Mouse (Mus musculus): Measurements from ENCODE around the gene Wfikkn1. TPM values are rescaled to one million over a fixed set of nuclear protein-coding genes. Genes with fewer than 3 reads are reported as not detected.
A peak's percentile ranks its signal among the peaks of the same experiment; 100 is the strongest.

Gene Wfikkn1
- polyA plus RNA-seq, 1 experiment from 2014 or later = 0.56 TPM

GRCm38 (mm10) chr17:25863681-25864080, 17.0 kb downstream of the Wfikkn1 start:
- no peak overlapping the region for H3K4me2 ChIP-seq
- peaks cover 13% of the 10 kb centered on the region for H3K36me3 ChIP-seq
- H3K27ac ChIP-seq = no peak overlapping the region
- ATAC-seq (replicated peaks; ENCODE audit: low FRiP score) = no peak
- H3K9me3 ChIP-seq (replicated peaks) = no peaks in the 10 kb centered on the region
- H3K27me3 ChIP-seq = no peaks in the 10 kb centered on the region
- peaks cover 38% of the 10 kb centered on the region for H3K4me1 ChIP-seq
- H3K9ac ChIP-seq = no peak overlapping the region
- 87% methylated on average over 6 of the region's 6 CpGs for WGBS
- no peak overlapping the region for H3K4me3 ChIP-seq (replicated peaks)

GRCm38 (mm10) chr17:25861704-25862612, 18.7 kb downstream of the Wfikkn1 start:
- no peaks in the 10 kb centered on the region for H3K27me3 ChIP-seq
- H3K27ac ChIP-seq = peak overlapping the region; percentile 85
- H3K9me3 ChIP-seq (replicated peaks) = no peaks in the 10 kb centered on the region
- peaks cover 14% of the 10 kb centered on the region for H3K36me3 ChIP-seq
- H3K9ac ChIP-seq = peak overlapping the region; percentile 68
- 13% methylated on average over 6 of the region's 6 CpGs for WGBS
- H3K4me2 ChIP-seq = peak overlapping the region; percentile 76
- no peak for ATAC-seq (replicated peaks; ENCODE audit: low FRiP score)
- H3K4me3 ChIP-seq (replicated peaks) = peak overlapping the region; percentile 57
- peaks cover 25% of the 10 kb centered on the region for H3K4me1 ChIP-seq

- H3K4me3 ChIP-seq (replicated peaks) = peak within 1 kb of the TSS; percentile 57
- H3K27me3 ChIP-seq = no peaks in the 10 kb centered on the region
- H3K36me3 ChIP-seq = peaks cover 16% of the 10 kb centered on the region
- 3% methylated on average over 65 of the region's 65 CpGs for WGBS
- no peaks in the 10 kb centered on the region for H3K9me3 ChIP-seq (replicated peaks)
- peak within 1 kb of the TSS; percentile 85 for H3K27ac ChIP-seq
- peak within 1 kb of the TSS; percentile 68 for H3K9ac ChIP-seq
- peak; percentile 92 for ATAC-seq (replicated peaks; ENCODE audit: low FRiP score)
- peak within 1 kb of the TSS; percentile 76 for H3K4me2 ChIP-seq
- H3K4me1 ChIP-seq = peaks cover 19% of the 10 kb centered on the region
Observed at GRCm38 (mm10) chr17:25860832-25861703, 19.6 kb downstream of the Wfikkn1 start, which contains the start of gene Wdr90. TSS of gene Wdr90 (minus strand) at chr17:25861501.

- H3K36me3 ChIP-seq = peaks cover 22% of the 10 kb centered on the region
- H3K4me1 ChIP-seq = peaks cover 18% of the 10 kb centered on the region
- no peak overlapping the region for H3K27ac ChIP-seq
- no peaks in the 10 kb centered on the region for H3K27me3 ChIP-seq
- H3K9me3 ChIP-seq (replicated peaks) = no peaks in the 10 kb centered on the region
- ATAC-seq (replicated peaks; ENCODE audit: low FRiP score) = no peak
- H3K4me2 ChIP-seq = peak overlapping the region; percentile 76
- H3K4me3 ChIP-seq (replicated peaks) = peak overlapping the region; percentile 57
- WGBS = 88% methylated on average over 6 of the region's 6 CpGs
- peak overlapping the region; percentile 68 for H3K9ac ChIP-seq
Observed at GRCm38 (mm10) chr17:25860229-25860628, 20.4 kb downstream of the Wfikkn1 start.

GRCm38 (mm10) chr17:25844396-25844901, 36.2 kb downstream of the Wfikkn1 start, which contains the start of gene Rhot2:
TSS of gene Rhot2 (minus strand) at chr17:25844851.
- Histone ChIP-seq H3K9ac (peak within 1 kb of the TSS; percentile 76), H3K4me3 (replicated peaks) (peak within 1 kb of the TSS; percentile 77), H3K4me2 (peak within 1 kb of the TSS; percentile 78), H3K27me3 (no peaks in the 10 kb centered on the region), H3K9me3 (replicated peaks) (no peaks in the 10 kb centered on the region), H3K4me1 (peaks cover 23% of the 10 kb centered on the region), H3K27ac (peak within 1 kb of the TSS; percentile 88), H3K36me3 (peaks cover 78% of the 10 kb centered on the region)
- 1% methylated on average over 21 of the region's 21 CpGs for WGBS
- ATAC-seq (replicated peaks; ENCODE audit: low FRiP score) = peak; percentile 94

GRCm38 (mm10) chr17:25843636-25844395, 36.8 kb downstream of the Wfikkn1 start:
- H3K36me3 ChIP-seq = peaks cover 78% of the 10 kb centered on the region
- ATAC-seq (replicated peaks; ENCODE audit: low FRiP score) = no peak

GRCm38 (mm10) chr17:25843122-25843521, 37.5 kb downstream of the Wfikkn1 start:
- H3K36me3 ChIP-seq = peaks cover 76% of the 10 kb centered on the region

More at GRCm38 (mm10) chr17:25843636-25844395, 36.8 kb downstream of the Wfikkn1 start:
- WGBS = 2% methylated on average over 36 of the region's 38 CpGs
- peak overlapping the region; percentile 88 for H3K27ac ChIP-seq
- H3K9ac ChIP-seq = peak overlapping the region; percentile 76
- H3K9me3 ChIP-seq (replicated peaks) = no peaks in the 10 kb centered on the region
- no peaks in the 10 kb centered on the region for H3K27me3 ChIP-seq
- H3K4me1 ChIP-seq = peaks cover 24% of the 10 kb centered on the region
- peak overlapping the region; percentile 77 for H3K4me3 ChIP-seq (replicated peaks)
- H3K4me2 ChIP-seq = peak overlapping the region; percentile 78

GRCm38 (mm10) chr17:25842509-25842908, 38.1 kb downstream of the Wfikkn1 start:
- 84% methylated on average over 3 of the region's 3 CpGs for WGBS
- ATAC-seq (replicated peaks; ENCODE audit: low FRiP score) = no peak
- H3K27me3 ChIP-seq = no peaks in the 10 kb centered on the region
- no peak overlapping the region for H3K4me2 ChIP-seq
- H3K9me3 ChIP-seq (replicated peaks) = no peaks in the 10 kb centered on the region
- H3K9ac ChIP-seq = no peak overlapping the region
- H3K4me1 ChIP-seq = peaks cover 34% of the 10 kb centered on the region
- H3K27ac ChIP-seq = no peak overlapping the region
- peaks cover 78% of the 10 kb centered on the region for H3K36me3 ChIP-seq
- no peak overlapping the region for H3K4me3 ChIP-seq (replicated peaks)

More at GRCm38 (mm10) chr17:25843122-25843521, 37.5 kb downstream of the Wfikkn1 start:
- Histone ChIP-seq H3K27ac (no peak overlapping the region), H3K4me1 (peaks cover 28% of the 10 kb centered on the region), H3K27me3 (no peaks in the 10 kb centered on the region), H3K9me3 (replicated peaks) (no peaks in the 10 kb centered on the region), H3K9ac (peak overlapping the region; percentile 76; the same call in 1 of the 2 replicates), H3K4me3 (replicated peaks) (peak overlapping the region; percentile 77), H3K4me2 (peak overlapping the region; percentile 78)
- no peak for ATAC-seq (replicated peaks; ENCODE audit: low FRiP score)
- WGBS = 90% methylated on average over 4 of the region's 4 CpGs

- Histone ChIP-seq H3K4me3 (replicated peaks) (no peak within 1 kb of the TSS), H3K9ac (no peak within 1 kb of the TSS), H3K36me3 (peaks cover 67% of the 10 kb centered on the region), H3K27ac (no peak within 1 kb of the TSS), H3K4me2 (no peak within 1 kb of the TSS), H3K9me3 (replicated peaks) (no peaks in the 10 kb centered on the region), H3K27me3 (no peaks in the 10 kb centered on the region), H3K4me1 (peaks cover 46% of the 10 kb centered on the region)
- WGBS = 95% methylated on average over 22 of the region's 22 CpGs
- ATAC-seq (replicated peaks; ENCODE audit: low FRiP score) = no peak
Observed at GRCm38 (mm10) chr17:25841117-25841880, 39.4 kb downstream of the Wfikkn1 start, which contains the start of gene Gm20683. TSS of gene Gm20683 (minus strand) at chr17:25841763.

GRCm38 (mm10) chr17:25840519-25840918, 40.1 kb downstream of the Wfikkn1 start:
- H3K4me3 ChIP-seq (replicated peaks) = no peak overlapping the region
- no peaks in the 10 kb centered on the region for H3K27me3 ChIP-seq
- H3K9me3 ChIP-seq (replicated peaks) = no peaks in the 10 kb centered on the region
- H3K36me3 ChIP-seq = peaks cover 65% of the 10 kb centered on the region
- ATAC-seq (replicated peaks; ENCODE audit: low FRiP score) = no peak
- WGBS = 96% methylated on average over 6 of the region's 6 CpGs
- no peak overlapping the region for H3K9ac ChIP-seq
- H3K27ac ChIP-seq = no peak overlapping the region
- no peak overlapping the region for H3K4me2 ChIP-seq
- peaks cover 54% of the 10 kb centered on the region for H3K4me1 ChIP-seq
